Mouse (Mus musculus) heart, embryonic 11.5 days (tissue): ENCODE results near the gene Pafah2. TPM values are rescaled to one million over a fixed set of nuclear protein-coding genes. Genes with fewer than 3 reads are reported as not detected.

Source experiments
- ATAC-seq: fragments of 200-750 bp; cut with Nextera tagmentation; replicated peaks from 2 replicates; pipeline ENCODE4 v1.8.0; 2017; ENCODE audit warnings: moderate library complexity; ENCODE audit not compliant: insufficient number of reproducible peaks, low FRiP score, low TSS enrichment
- H3K27ac ChIP-seq: fragments of 300-500 bp; sonication (generic); 2 replicates; pipeline ENCODE4 v1.5.1; 2014; ENCODE audit warnings: mild to moderate bottlenecking, low read depth, low read length
- H3K27me3 ChIP-seq: fragments of 300-500 bp; sonication (generic); 2 replicates; pipeline ENCODE4 v1.6.1; 2014; ENCODE audit warnings: mild to moderate bottlenecking, low read length, mixed read lengths; ENCODE audit not compliant: control insufficient read depth, insufficient read depth
- H3K36me3 ChIP-seq: fragments of 300-500 bp; sonication (generic); 2 replicates; pipeline ENCODE4 v1.6.1; 2014; ENCODE audit warnings: mild to moderate bottlenecking, low read length, moderate library complexity, mixed read lengths; ENCODE audit not compliant: control insufficient read depth, insufficient read depth
- H3K4me1 ChIP-seq: fragments of 300-500 bp; sonication (generic); 2 replicates; pipeline ENCODE4 v1.6.1; 2014; ENCODE audit warnings: low read length; ENCODE audit not compliant: control insufficient read depth, insufficient read depth
- H3K4me2 ChIP-seq: fragments of 300-500 bp; sonication (generic); 2 replicates; pipeline ENCODE4 v1.6.1; 2014; ENCODE audit warnings: mild to moderate bottlenecking, moderate library complexity
- H3K4me3 ChIP-seq: fragments of 300-500 bp; sonication (generic); 2 replicates; pipeline ENCODE4 v1.5.1; 2014; ENCODE audit warnings: low read depth, low read length
- H3K9ac ChIP-seq: fragments of 300-500 bp; sonication (generic); 2 replicates; pipeline ENCODE4 v1.6.1; 2014; ENCODE audit warnings: mild to moderate bottlenecking, low read depth, low read length, moderate library complexity
- H3K9me3 ChIP-seq: fragments of 300-500 bp; sonication (generic); replicated peaks from 2 replicates; pipeline ENCODE4 v1.6.1; 2016; ENCODE audit warnings: low read length; ENCODE audit not compliant: control insufficient read depth
- WGBS: fragments of 180-500 bp; shearing (Covaris S2); extraction: QIAGEN DNeasy Blood & Tissue Kit; methylation state at CpG from one replicate; pipeline ENCODE4 v1.1.7; 2014; ENCODE audit not compliant: insufficient replicate concordance; 5-methylcytosine and 5-hydroxymethylcytosine counted together
- polyA plus RNA-seq: library from polyadenylated mRNA; unstranded; fragments of >200 nt; fragmentation: Nextera tagmentation; extraction: Ambion mirVana; gene quantifications from 2 replicates; pipeline ENCODE4 v1.2.1, GENCODE M21; 2014

Pafah2 gene
- polyA plus RNA-seq, 1 experiment from 2014 or later = 11.8 TPM

DNA sequence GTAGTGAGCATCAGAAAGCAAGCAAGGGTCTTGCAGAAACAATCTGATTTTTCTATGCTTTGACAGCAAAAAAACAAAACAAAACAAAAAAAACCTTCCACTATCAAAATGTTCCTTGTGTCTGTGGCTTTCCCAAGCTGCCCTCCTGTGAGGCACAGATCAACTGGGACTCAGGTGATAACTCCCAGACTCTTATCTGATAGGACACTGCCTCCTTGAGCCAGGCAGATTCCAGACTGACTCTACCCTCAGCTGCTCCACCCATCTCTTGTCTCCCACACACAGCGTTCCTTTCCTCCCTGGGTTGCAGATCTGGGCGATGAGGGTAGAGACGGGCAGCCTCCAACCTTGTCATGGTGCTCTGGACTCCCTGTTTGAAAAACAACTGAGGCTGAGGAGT is 43.0 kb downstream of the Pafah2 start:
- Histone ChIP-seq H3K9me3 (no peaks in the 10 kb centered on the region; the same call in 1 of the 2 replicates), H3K27ac (no peak overlapping the region), H3K36me3 (no peaks in the 10 kb centered on the region), H3K4me3 (no peak overlapping the region), H3K4me2 (no peak overlapping the region), H3K27me3 (no peaks in the 10 kb centered on the region; the same call in 1 of the 2 replicates), H3K9ac (no peak overlapping the region), H3K4me1 (no peaks in the 10 kb centered on the region)
- ATAC-seq = no peak
- 29% methylated on average over 3 of the region's 3 CpGs for WGBS

- no peak overlapping the region for H3K9ac ChIP-seq
- no peak overlapping the region for H3K4me3 ChIP-seq
- no peak overlapping the region for H3K4me2 ChIP-seq
- no peaks in the 10 kb centered on the region; the same call in 1 of the 2 replicates for H3K27me3 ChIP-seq
- no peaks in the 10 kb centered on the region for H3K4me1 ChIP-seq
- H3K27ac ChIP-seq = no peak overlapping the region
- H3K36me3 ChIP-seq = no peaks in the 10 kb centered on the region
- 62% methylated on average over 4 of the region's 4 CpGs for WGBS
- ATAC-seq = no peak
- no peaks in the 10 kb centered on the region; the same call in 1 of the 2 replicates for H3K9me3 ChIP-seq
Observed at GRCm38 (mm10) chr4:134439919-134440318, 43.8 kb downstream of the Pafah2 start.

DNA sequence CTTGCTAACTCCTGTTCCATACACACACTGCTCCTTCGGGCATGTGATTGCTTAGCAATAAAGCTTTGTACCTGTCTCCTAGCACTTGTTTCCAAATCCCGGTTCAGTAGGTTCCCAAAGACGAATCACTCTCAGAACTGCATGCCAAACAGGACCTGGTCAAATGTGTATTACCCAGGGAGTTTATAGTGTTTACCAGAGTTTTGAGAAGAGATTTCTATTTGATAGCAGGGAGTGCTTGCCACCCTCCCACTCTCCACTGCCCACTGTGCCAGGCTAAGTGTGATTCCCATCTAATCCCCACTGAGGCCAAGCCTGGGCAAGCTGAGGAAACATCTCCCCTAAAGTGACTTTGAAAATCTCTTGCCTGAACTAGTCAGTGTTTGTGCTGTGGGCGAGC is 46.1 kb downstream of the Pafah2 start:
- H3K9ac ChIP-seq = no peak overlapping the region
- H3K27me3 ChIP-seq = no peaks in the 10 kb centered on the region; the same call in 1 of the 2 replicates
- ATAC-seq = no peak
- no peaks in the 10 kb centered on the region for H3K36me3 ChIP-seq
- H3K9me3 ChIP-seq = no peaks in the 10 kb centered on the region; the same call in 1 of the 2 replicates
- WGBS = 81% methylated on average over 4 of the region's 4 CpGs
- no peak overlapping the region for H3K4me2 ChIP-seq
- no peak overlapping the region for H3K4me3 ChIP-seq
- no peak overlapping the region for H3K27ac ChIP-seq
- peaks cover 3% of the 10 kb centered on the region; the same call in 1 of the 2 replicates for H3K4me1 ChIP-seq

- 38% methylated on average over 7 of the region's 7 CpGs for WGBS
- H3K9ac ChIP-seq = no peak overlapping the region
- no peak overlapping the region for H3K4me3 ChIP-seq
- no peak overlapping the region for H3K27ac ChIP-seq
- peaks cover 6% of the 10 kb centered on the region for H3K27me3 ChIP-seq
- no peak overlapping the region for H3K4me2 ChIP-seq
- H3K36me3 ChIP-seq = no peaks in the 10 kb centered on the region
- peaks cover 3% of the 10 kb centered on the region; the same call in 1 of the 2 replicates for H3K4me1 ChIP-seq
- ATAC-seq = no peak
- H3K9me3 ChIP-seq = no peaks in the 10 kb centered on the region; the same call in 1 of the 2 replicates
Observed at GRCm38 (mm10) chr4:134443589-134443988, 47.5 kb downstream of the Pafah2 start.

DNA sequence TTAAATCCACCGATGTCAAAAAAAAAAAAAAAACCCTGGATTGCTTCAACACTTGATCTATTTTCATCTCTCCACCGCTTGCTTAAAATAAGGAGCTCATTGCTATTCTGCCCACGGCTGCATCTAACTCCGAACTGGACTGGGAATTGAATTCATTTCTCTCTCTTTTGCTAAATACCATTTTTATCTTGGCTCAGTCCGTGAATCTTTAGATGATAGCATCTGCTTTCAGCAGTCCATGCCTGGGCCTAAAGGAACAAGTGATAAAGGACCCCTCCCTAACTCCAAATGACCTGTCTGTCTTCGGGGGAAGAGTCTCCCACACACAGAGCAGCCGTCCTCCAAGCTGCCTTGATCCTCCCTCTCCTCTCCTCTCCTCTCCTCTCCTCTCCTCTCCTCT is 48.8 kb downstream of the Pafah2 start:
- peaks cover 3% of the 10 kb centered on the region; the same call in 1 of the 2 replicates for H3K4me1 ChIP-seq
- no peak overlapping the region for H3K9ac ChIP-seq
- H3K27ac ChIP-seq = no peak overlapping the region
- H3K27me3 ChIP-seq = peaks cover 12% of the 10 kb centered on the region
- H3K36me3 ChIP-seq = no peaks in the 10 kb centered on the region
- no peak overlapping the region for H3K4me3 ChIP-seq
- WGBS = 38% methylated on average over 7 of the region's 7 CpGs
- no peak overlapping the region for H3K4me2 ChIP-seq
- no peak for ATAC-seq
- no peaks in the 10 kb centered on the region; the same call in 1 of the 2 replicates for H3K9me3 ChIP-seq

- ATAC-seq = no peak
- Histone ChIP-seq H3K36me3 (no peaks in the 10 kb centered on the region), H3K4me3 (no peak overlapping the region), H3K9ac (no peak overlapping the region), H3K27ac (no peak overlapping the region), H3K27me3 (peaks cover 16% of the 10 kb centered on the region), H3K4me1 (peaks cover 5% of the 10 kb centered on the region; the same call in 1 of the 2 replicates), H3K4me2 (no peak overlapping the region), H3K9me3 (no peaks in the 10 kb centered on the region; the same call in 1 of the 2 replicates)
- 57% methylated on average over 1 of the region's 1 CpGs for WGBS
Observed at GRCm38 (mm10) chr4:134445489-134445888, 49.4 kb downstream of the Pafah2 start.

DNA sequence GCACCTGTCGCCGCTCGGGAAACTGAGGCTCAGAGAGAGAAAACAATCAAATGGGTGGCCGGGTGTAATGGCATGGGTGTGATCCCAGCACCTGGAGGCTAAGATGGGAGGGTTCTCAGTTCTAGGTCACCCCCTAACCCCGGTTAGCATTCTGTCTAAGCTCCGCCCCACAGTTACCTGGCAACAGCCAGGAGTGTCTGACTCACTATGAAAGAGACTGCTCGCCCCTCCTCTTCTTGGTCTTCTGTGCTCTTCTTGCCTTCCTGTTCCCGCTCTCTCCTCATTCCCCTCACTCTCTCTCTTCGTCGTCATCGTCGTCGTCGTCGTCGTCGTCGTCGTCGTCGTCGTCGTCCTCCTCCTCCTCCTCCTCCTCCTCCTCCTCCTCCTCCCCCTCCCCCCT is 51.8 kb downstream of the Pafah2 start:
- WGBS = 45% methylated on average over 23 of the region's 23 CpGs
- no peak overlapping the region for H3K9ac ChIP-seq
- no peaks in the 10 kb centered on the region; the same call in 1 of the 2 replicates for H3K9me3 ChIP-seq
- H3K36me3 ChIP-seq = no peaks in the 10 kb centered on the region
- peaks cover 14% of the 10 kb centered on the region for H3K4me1 ChIP-seq
- no peak overlapping the region for H3K4me2 ChIP-seq
- H3K4me3 ChIP-seq = no peak overlapping the region
- no peak for ATAC-seq
- H3K27ac ChIP-seq = no peak overlapping the region
- H3K27me3 ChIP-seq = peaks cover 19% of the 10 kb centered on the region

- Histone ChIP-seq H3K9me3 (no peaks in the 10 kb centered on the region), H3K36me3 (no peaks in the 10 kb centered on the region), H3K4me1 (peaks cover 19% of the 10 kb centered on the region), H3K4me2 (no peak overlapping the region), H3K4me3 (no peak overlapping the region), H3K27me3 (peaks cover 24% of the 10 kb centered on the region), H3K27ac (no peak overlapping the region), H3K9ac (no peak overlapping the region)
- ATAC-seq = no peak
- WGBS = 34% methylated on average over 13 of the region's 13 CpGs
Observed at GRCm38 (mm10) chr4:134449595-134450391, 53.7 kb downstream of the Pafah2 start.
